Mouse (Mus musculus) stomach, embryonic 16.5 days (tissue): ENCODE measurements around the gene Slc34a1. TPM values are rescaled to one million over a fixed set of nuclear protein-coding genes. Genes with fewer than 3 reads are reported as not detected.

Experiments used
- ATAC-seq: fragments of 200-750 bp; cut with Nextera tagmentation; 2 replicates; pipeline ENCODE4 v1.8.0; 2017; ENCODE audit warnings: moderate number of reproducible peaks, moderate TSS enrichment; ENCODE audit not compliant: insufficient read depth, low FRiP score
- H3K27ac ChIP-seq: fragments of 300-500 bp; sonication (generic); 2 replicates; pipeline ENCODE4 v1.5.1; 2014; ENCODE audit warnings: low read length
- H3K27me3 ChIP-seq: fragments of 300-500 bp; sonication (generic); 2 replicates; pipeline ENCODE4 v1.6.1; 2014; ENCODE audit warnings: low read length, control low read depth, mixed read lengths; ENCODE audit not compliant: control insufficient read depth, insufficient read depth
- H3K36me3 ChIP-seq: fragments of 300-500 bp; sonication (generic); 2 replicates; pipeline ENCODE4 v1.6.1; 2014; ENCODE audit warnings: low read length; ENCODE audit not compliant: control insufficient read depth, insufficient read depth
- H3K4me1 ChIP-seq: fragments of 300-500 bp; sonication (generic); 2 replicates; pipeline ENCODE4 v1.6.1; 2014; ENCODE audit warnings: low read length, control low read depth, mixed read lengths; ENCODE audit not compliant: control insufficient read depth, insufficient read depth
- H3K4me2 ChIP-seq: fragments of 300-500 bp; sonication (generic); 2 replicates; pipeline ENCODE4 v1.6.1; 2014; ENCODE audit warnings: low read depth, low read length, mixed read lengths
- H3K4me3 ChIP-seq: fragments of 300-500 bp; sonication (generic); replicated peaks from 2 replicates; pipeline ENCODE4 v1.5.1; 2014; ENCODE audit warnings: mild to moderate bottlenecking, low read length
- H3K9ac ChIP-seq: fragments of 300-500 bp; sonication (generic); 2 replicates; pipeline ENCODE4 v1.6.1; 2014; ENCODE audit warnings: low read length
- H3K9me3 ChIP-seq: fragments of 300-500 bp; sonication (generic); replicated peaks from 2 replicates; pipeline ENCODE4 v1.6.1; 2016; ENCODE audit warnings: low read length, control low read depth; ENCODE audit not compliant: control insufficient read depth
- WGBS: fragments of 180-500 bp; shearing (Covaris S2); extraction: QIAGEN DNeasy Blood & Tissue Kit; methylation state at CpG from one replicate; pipeline ENCODE4 v1.1.7; 2014; 5-methylcytosine and 5-hydroxymethylcytosine counted together
- polyA plus RNA-seq: library from polyadenylated mRNA; unstranded; fragments of >200 nt; fragmentation: Nextera tagmentation; extraction: Ambion mirVana; gene quantifications from 2 replicates; pipeline ENCODE4 v1.2.1, GENCODE M21; 2015

The Slc34a1 gene
- 0.14 and 0.17 TPM in 2 replicates for polyA plus RNA-seq

DNA sequence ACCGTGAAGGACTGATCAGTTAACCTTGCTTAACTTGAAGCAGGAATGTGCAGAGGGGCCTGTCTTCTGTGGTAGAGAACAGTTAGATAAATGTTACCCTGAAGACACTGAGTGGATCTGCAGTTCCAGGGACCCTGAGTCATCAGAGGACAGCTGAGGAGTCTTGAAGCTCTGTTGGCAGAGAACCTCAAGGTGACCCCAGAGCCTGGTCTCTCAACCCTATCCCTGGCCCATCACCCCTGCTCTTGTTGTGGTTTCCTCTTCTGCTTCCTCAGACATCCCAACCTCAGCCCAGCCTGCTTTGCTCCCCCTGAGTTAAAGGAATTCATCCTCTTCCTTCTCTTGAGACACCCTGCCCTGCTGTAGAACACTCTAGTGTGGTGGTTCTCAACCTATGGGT, at the start of gene Slc34a1:
Gene Slc34a1 (plus strand): TSS at position 100 of the 400 bp plus-strand sequence.
- no peaks in the 10 kb centered on the region for H3K9me3 ChIP-seq
- no peaks in the 10 kb centered on the region for H3K36me3 ChIP-seq
- H3K4me2 ChIP-seq, result no peak within 1 kb of the TSS
- ATAC-seq, result no peak
- H3K27me3 ChIP-seq, result no peaks in the 10 kb centered on the region
- 0 out of 2 replicates have a peak, but pooled peaks cover 3% of the 10 kb centered on the region for H3K4me1 ChIP-seq
- no peak within 1 kb of the TSS for H3K27ac ChIP-seq
- H3K9ac ChIP-seq, result no peak within 1 kb of the TSS
- 73% methylated on average over 1 of the region's 1 CpGs for WGBS
- H3K4me3 ChIP-seq, result no peak within 1 kb of the TSS

DNA sequence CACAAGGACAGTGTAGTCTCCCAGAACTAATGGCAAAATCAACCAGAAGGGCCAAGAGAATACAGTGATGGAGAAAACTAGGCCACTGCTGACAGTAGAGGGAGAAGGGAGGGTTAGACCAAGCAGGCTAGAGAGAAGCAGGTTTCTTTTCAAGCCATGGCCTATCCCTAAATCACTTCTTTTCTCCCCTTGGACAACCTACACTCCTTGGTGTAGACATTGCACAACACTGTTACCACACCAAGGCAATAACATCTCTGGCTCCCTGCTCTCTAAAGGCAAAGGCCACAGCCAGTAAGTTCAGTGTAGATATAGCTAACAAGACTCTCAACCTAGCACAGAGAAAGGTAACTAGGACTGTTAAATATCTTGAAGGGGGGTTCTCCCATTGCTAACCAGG, 36.8 kb upstream of the Slc34a1 start:
- Histone ChIP-seq H3K4me1 (peaks cover 14% of the 10 kb centered on the region), H3K9me3 (no peaks in the 10 kb centered on the region), H3K27ac (no peak overlapping the region), H3K27me3 (no peaks in the 10 kb centered on the region), H3K36me3 (peaks cover 16% of the 10 kb centered on the region; the same call in 1 of the 2 replicates), H3K9ac (peak overlapping the region; percentile 96), H3K4me2 (peak overlapping the region; percentile 77), H3K4me3 (peak overlapping the region; percentile 99)
- no peak for ATAC-seq

DNA sequence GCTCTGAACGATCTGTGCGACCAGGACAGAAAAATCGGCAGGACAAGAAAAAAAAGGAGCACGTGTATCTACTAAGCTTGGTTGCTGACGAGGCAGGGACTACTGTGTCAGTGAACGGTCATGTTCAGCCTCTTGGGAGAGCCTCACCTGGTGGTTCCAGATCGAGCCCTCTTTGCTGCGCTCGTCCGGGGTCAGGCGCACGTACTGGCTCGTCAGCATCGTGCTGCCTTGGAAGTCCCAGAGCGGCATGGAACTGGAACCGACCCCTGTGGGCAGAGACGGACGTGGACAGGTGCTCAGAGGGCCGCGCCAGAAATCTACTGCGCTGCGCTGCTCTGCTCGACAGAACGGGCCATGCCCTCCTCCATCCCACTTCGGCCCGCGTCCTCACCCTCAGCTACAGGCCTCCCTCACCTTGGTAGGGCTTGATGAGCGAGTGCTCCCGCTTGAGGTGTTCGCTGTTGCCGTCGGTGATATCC, 36.0 kb upstream of the Slc34a1 start:
- Histone ChIP-seq H3K4me3 (peak overlapping the region; percentile 99), H3K4me1 (peaks cover 14% of the 10 kb centered on the region), H3K9ac (peak overlapping the region; percentile 96), H3K36me3 (peaks cover 15% of the 10 kb centered on the region; the same call in 1 of the 2 replicates), H3K27me3 (no peaks in the 10 kb centered on the region), H3K27ac (peak overlapping the region; percentile 97), H3K9me3 (no peaks in the 10 kb centered on the region), H3K4me2 (peak overlapping the region; percentile 77)
- peak; percentile 31 for ATAC-seq
- WGBS, result 1% methylated on average over 32 of the region's 32 CpGs

DNA sequence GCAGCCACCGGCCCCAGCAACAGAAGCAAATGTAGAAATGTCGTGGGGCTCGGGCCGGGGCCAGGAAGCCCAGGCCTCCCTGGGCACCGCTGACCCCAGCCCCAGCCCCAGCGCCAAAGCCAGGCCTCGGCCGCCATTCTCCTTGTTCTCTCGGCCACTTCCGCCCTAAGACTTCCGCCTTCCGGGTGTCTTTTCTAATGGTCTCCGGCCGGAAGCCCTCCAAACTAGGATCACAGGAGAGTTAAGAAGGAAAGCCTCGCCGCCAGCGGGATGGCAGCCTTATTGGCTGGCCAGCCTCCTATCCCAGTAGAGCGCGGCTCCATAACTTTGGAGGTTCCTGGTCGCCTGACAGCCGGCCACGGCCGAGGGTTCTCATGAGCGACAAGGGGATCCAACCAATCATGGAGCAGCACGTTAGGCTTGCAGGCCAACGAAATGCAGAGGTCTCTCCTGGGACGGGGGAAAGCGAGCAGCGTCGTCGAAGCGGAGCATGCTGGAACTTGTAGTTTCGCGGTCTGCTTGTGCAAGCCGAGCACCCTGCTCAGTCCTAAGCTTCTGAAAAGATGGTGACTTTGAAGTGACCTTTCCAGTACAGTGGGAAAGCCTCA, 35.4 kb upstream of the Slc34a1 start, which contains the start of gene Lman2:
Gene Lman2 (minus strand): TSS at position 331 of the 608 bp plus-strand sequence.
- ATAC-seq, result peak; percentile 99
- Histone ChIP-seq H3K9me3 (no peaks in the 10 kb centered on the region), H3K4me3 (peak within 1 kb of the TSS; percentile 99), H3K4me2 (peak within 1 kb of the TSS; percentile 77), H3K27me3 (no peaks in the 10 kb centered on the region), H3K27ac (peak within 1 kb of the TSS; percentile 97), H3K4me1 (peaks cover 14% of the 10 kb centered on the region), H3K36me3 (peaks cover 12% of the 10 kb centered on the region; the same call in 1 of the 2 replicates), H3K9ac (peak within 1 kb of the TSS; percentile 96)
- WGBS, result under 1% methylated on average over 35 of the region's 35 CpGs

DNA sequence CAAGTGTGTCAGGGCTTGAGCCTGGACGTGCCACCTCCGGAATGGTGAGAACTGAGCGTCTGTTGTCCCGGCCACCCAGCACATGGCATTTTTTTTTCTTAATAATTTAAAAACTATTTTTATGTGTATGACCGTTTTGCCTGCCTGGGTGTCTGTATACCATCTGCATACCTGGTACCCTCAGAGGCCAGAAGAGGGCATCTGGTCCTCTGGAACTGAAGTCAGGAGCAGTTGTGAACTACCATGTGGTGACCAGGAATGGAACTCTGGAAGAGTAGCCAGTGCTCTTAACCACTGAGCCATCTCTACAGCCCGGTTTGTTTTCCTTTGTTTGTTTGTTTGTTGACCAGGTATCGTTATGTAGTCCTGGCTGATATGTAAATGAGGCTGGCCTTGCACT, 29.6 kb upstream of the Slc34a1 start:
- H3K4me3 ChIP-seq, result no peak overlapping the region
- WGBS, result 67% methylated on average over 7 of the region's 7 CpGs
- H3K27me3 ChIP-seq, result no peaks in the 10 kb centered on the region
- no peak overlapping the region for H3K9ac ChIP-seq
- peaks cover 3% of the 10 kb centered on the region; the same call in 1 of the 2 replicates for H3K4me1 ChIP-seq
- no peaks in the 10 kb centered on the region for H3K36me3 ChIP-seq
- no peaks in the 10 kb centered on the region for H3K9me3 ChIP-seq
- ATAC-seq, result no peak
- H3K27ac ChIP-seq, result no peak overlapping the region
- H3K4me2 ChIP-seq, result no peak overlapping the region

DNA sequence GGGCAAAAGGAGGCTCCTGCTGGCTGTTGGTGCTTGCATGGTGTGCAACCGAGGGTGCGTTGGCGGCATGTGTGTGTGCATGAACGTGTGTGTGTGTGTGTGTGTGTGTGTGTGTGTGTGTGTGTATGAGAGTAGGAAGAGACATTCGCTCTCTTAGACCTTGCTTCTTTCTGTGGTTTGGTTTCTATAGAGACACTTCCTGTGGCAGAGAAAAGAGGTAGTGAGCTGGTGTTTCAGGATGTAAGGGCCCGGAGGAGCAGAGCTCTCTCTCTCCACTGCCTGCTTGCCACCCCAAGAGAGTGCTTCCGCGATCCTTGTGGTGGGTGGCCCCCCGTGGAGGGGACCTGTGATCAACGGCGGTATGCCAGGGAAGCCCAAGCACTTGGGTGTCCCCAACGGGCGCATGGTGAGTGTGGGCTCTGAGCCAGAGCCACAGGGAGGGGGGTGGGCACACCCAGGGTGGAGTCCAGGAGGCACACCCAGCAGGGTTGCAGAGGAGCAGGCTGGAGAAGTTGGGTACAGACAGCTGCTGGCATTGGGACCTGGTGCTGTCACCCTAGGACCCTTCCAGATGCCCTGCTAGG, 28.4 kb upstream of the Slc34a1 start, which contains the start of gene Rgs14:
Gene Rgs14 (plus strand): TSS at position 202 of the 584 bp plus-strand sequence.
- 51% methylated on average over 13 of the region's 13 CpGs for WGBS
- no peak for ATAC-seq

DNA sequence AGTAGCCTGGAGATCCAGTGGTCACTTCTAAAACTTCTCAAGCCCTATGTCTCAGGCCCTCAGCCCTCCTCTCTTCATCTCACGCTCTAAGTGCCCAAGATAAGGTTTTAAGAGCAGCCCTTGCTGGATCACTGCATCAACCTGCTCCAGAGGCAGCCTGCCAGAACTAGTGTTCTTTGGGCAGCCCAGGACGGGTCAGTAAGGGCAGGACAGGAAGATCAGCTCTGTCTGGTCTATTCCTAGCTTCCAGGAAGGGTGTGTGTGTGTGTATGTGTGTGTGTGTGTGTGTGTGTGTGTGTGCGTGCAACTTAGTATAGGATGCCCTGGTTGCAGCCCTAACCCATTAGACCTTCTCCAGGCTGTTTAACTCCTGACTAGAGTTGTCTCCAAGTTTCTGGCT, 27.8 kb upstream of the Slc34a1 start:
- Histone ChIP-seq H3K9ac (no peak overlapping the region), H3K4me3 (peak overlapping the region; percentile 20; the same call in 1 of the 2 replicates), H3K4me1 (peaks cover 3% of the 10 kb centered on the region; the same call in 1 of the 2 replicates), H3K36me3 (no peaks in the 10 kb centered on the region), H3K27me3 (no peaks in the 10 kb centered on the region), H3K27ac (no peak overlapping the region), H3K9me3 (no peaks in the 10 kb centered on the region), H3K4me2 (no peak overlapping the region)
- ATAC-seq, result no peak
- WGBS, result 56% methylated on average over 3 of the region's 3 CpGs

More for the DNA sequence above, 28.4 kb upstream of the Slc34a1 start, which contains the start of gene Rgs14:
- no peaks in the 10 kb centered on the region for H3K27me3 ChIP-seq
- H3K27ac ChIP-seq, result no peak within 1 kb of the TSS; the same call in 1 of the 2 replicates
- H3K4me2 ChIP-seq, result no peak within 1 kb of the TSS
- peak within 1 kb of the TSS; percentile 37; the same call in 1 of the 2 replicates for H3K9ac ChIP-seq
- H3K4me3 ChIP-seq, result peak within 1 kb of the TSS; percentile 20
- H3K36me3 ChIP-seq, result no peaks in the 10 kb centered on the region
- H3K4me1 ChIP-seq, result peaks cover 3% of the 10 kb centered on the region; the same call in 1 of the 2 replicates
- H3K9me3 ChIP-seq, result no peaks in the 10 kb centered on the region

DNA sequence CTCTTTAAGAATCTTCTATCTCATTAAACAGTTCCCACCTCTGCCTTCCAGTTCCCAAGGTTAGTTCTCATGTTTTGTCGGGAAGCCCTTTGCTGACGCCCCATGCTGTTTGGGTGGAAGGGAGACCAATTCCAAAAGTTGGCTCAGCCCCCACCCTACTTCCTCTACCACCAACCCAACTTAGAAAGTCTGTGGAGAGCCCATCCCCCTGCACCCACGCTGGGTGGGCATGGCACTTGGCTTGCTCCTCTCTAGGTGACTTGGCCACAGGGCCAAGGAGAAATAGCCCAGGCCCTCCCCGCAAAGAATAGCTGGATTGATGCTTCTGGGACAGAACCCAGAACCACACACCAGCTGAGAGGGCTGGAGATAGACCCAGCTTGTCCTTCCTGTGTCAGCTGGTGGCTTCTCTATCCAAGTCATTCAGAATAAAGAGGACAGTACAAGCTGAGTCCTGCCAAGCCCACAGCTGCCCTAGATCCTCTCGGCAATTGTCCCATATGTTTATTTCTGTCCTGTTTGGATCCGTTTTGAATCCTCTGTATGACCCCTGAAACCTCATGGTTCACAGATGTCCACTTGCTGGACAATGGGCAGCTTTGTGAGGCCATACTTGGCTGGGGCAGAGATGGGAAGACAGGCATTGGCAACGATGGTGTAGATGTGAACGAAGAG, 26.8 kb upstream of the Slc34a1 start:
- H3K4me1 ChIP-seq, result peaks cover 3% of the 10 kb centered on the region; the same call in 1 of the 2 replicates
- no peak overlapping the region for H3K4me3 ChIP-seq
- no peak overlapping the region for H3K4me2 ChIP-seq
- no peak for ATAC-seq
- no peak overlapping the region for H3K9ac ChIP-seq
- WGBS, result 56% methylated on average over 8 of the region's 8 CpGs
- no peaks in the 10 kb centered on the region for H3K36me3 ChIP-seq
- no peaks in the 10 kb centered on the region for H3K9me3 ChIP-seq
- no peaks in the 10 kb centered on the region for H3K27me3 ChIP-seq
- no peak overlapping the region for H3K27ac ChIP-seq
